Mouse (Mus musculus): ENCODE data around the gene Mrpl23. TPM values are rescaled to one million over a fixed set of nuclear protein-coding genes. Genes with fewer than 3 reads are reported as not detected.
A peak's percentile ranks its signal among the peaks of the same experiment; 100 is the strongest.

The Mrpl23 gene
- polyA plus RNA-seq, 1 experiment from 2014 or later = 20.3 TPM

DNA sequence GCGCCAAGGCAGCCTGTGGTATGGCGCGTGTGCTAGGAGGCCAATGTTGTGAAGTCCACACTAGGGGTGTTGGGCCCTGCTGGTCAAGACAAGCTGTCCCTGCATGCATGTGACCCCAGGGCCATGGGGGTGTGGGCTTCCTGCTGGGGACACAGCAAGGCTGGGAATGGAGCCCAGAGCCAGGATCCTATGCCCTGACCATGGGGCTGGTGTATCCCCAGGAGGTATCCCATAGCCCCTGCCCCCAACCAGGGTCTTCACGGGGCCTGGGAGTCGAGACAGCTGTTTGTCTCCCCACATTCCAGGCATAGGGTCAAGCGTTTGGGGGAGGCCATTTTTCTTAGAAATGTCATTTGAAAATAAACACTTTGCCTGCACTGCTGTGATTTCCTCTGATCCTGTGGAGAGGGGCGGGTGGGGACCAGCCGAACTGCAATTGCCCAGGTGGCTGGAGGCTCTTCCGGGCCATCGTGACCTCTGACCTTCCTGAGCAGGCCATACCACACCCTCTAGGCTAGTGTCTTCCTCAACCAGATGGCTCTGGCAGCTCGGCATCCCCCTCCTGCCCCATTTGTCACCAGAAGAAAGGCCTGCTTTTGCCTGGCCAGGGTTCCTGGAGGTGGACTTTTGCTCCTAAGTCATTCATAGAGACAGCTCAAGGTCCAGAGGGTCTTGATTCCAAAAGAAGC is 32.6 kb downstream of the Mrpl23 start:
- H3K4me2 ChIP-seq = no peak overlapping the region
- H3K4me1 ChIP-seq (ENCODE audit: insufficient read depth) = peaks cover 61% of the 10 kb centered on the region
- peak overlapping the region; percentile 63 for H3K27ac ChIP-seq (ENCODE audit: low read depth)
- ATAC-seq (ENCODE audit: insufficient read depth) = peak; percentile 29; the same call in 1 of the 2 replicates
- no peak for DNase-seq
- no peaks in the 10 kb centered on the region for H3K9me3 ChIP-seq (ENCODE audit: low read depth, low read length)
- no peaks in the 10 kb centered on the region for H3K36me3 ChIP-seq (ENCODE audit: insufficient read depth)
- no peak for TF ChIP-seq CTCF (IDR thresholded peaks at IDR 0.05; ENCODE audit: low read depth)
- 25% methylated on average over 11 of the region's 11 CpGs for WGBS
- H3K4me3 ChIP-seq (ENCODE audit: low read depth, low read length) = no peak overlapping the region
- no peak overlapping the region for H3K9ac ChIP-seq
- H3K27me3 ChIP-seq (ENCODE audit: insufficient read depth, low read length) = no peaks in the 10 kb centered on the region

DNA sequence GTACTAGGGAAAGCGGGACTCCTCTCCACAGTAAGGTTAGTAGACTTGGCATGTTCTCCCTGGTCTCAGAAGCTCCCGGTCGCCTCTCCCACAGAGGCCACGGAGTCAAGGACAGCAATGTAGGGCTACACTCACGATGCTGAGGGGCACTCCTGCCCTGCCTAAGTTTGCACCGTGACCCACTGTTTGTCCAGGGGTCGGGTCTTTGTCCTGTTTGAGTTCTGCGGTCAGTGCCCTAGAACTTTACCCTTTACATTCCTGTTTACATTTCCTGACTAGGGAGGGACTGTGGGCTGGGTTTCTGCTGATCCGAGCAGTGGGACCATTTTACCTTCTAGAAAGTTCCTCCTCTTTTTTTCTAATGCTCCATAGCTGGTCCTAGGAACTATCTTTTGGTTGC is 34.0 kb downstream of the Mrpl23 start:
- H3K27ac ChIP-seq (ENCODE audit: low read depth) = 0 out of 2 replicates have a peak overlapping the region, but pooled peaks have one; percentile 7
- DNase-seq = no peak
- H3K4me3 ChIP-seq (ENCODE audit: low read depth, low read length) = no peak overlapping the region
- WGBS = 59% methylated on average over 9 of the region's 9 CpGs
- no peak overlapping the region for H3K9ac ChIP-seq
- H3K36me3 ChIP-seq (ENCODE audit: insufficient read depth) = no peaks in the 10 kb centered on the region
- H3K4me2 ChIP-seq = no peak overlapping the region
- peaks cover 66% of the 10 kb centered on the region for H3K4me1 ChIP-seq (ENCODE audit: insufficient read depth)
- no peaks in the 10 kb centered on the region for H3K9me3 ChIP-seq (ENCODE audit: low read depth, low read length)
- no peak for TF ChIP-seq CTCF (IDR thresholded peaks at IDR 0.05; ENCODE audit: low read depth)
- H3K27me3 ChIP-seq (ENCODE audit: insufficient read depth, low read length) = no peaks in the 10 kb centered on the region
- no peak for ATAC-seq (ENCODE audit: insufficient read depth)

DNA sequence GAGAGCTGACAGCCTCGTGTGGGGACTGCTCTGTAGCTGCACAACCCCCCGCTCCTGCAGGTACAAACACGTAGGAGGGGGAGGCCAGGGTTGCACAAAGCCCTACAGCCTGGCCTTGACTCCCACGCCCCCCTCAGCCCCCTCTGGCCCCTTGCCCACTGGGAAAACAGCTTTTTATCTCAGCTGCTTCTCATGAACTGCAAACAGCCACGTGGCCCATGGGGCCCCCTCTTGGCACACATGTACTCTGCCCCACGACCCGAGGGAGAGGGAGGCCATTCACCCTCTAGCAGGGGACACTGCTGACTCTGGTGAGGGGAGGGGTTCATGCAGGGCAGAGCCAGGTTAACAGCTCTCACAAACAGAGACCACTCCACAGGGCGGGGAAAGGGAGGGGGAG is 36.5 kb downstream of the Mrpl23 start:
- H3K36me3 ChIP-seq (ENCODE audit: insufficient read depth) = no peaks in the 10 kb centered on the region
- TF ChIP-seq CTCF (IDR thresholded peaks at IDR 0.05; ENCODE audit: low read depth) = no peak
- no peak overlapping the region for H3K4me3 ChIP-seq (ENCODE audit: low read depth, low read length)
- peaks cover 76% of the 10 kb centered on the region for H3K4me1 ChIP-seq (ENCODE audit: insufficient read depth)
- ATAC-seq (ENCODE audit: insufficient read depth) (peak; percentile 39), DNase-seq (peak; percentile 56)
- H3K4me2 ChIP-seq = no peak overlapping the region
- no peaks in the 10 kb centered on the region for H3K27me3 ChIP-seq (ENCODE audit: insufficient read depth, low read length)
- no peaks in the 10 kb centered on the region for H3K9me3 ChIP-seq (ENCODE audit: low read depth, low read length)
- 31% methylated on average over 8 of the region's 8 CpGs for WGBS
- peak overlapping the region; percentile 17; the same call in 1 of the 2 replicates for H3K9ac ChIP-seq
- peak overlapping the region; percentile 98 for H3K27ac ChIP-seq (ENCODE audit: low read depth)

DNA sequence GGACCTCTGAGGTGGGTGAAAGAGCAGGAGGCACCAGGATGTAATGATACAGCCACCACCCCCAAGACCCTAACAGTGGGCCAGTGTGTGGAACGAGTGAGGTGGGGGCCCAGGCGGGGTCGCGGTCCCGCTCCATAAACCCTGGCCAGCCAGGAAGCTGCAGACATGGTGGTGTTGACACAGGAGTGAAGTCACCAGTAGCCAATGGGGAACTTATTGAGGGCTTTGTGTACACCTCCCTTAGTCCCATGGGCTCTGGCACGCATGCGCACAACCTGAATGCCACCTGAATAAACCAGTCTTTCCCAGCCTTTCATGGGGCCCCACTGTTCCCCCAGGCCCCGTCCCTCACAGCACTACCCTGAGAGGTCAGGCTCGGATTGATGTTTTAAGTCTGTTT is 38.1 kb downstream of the Mrpl23 start:
- WGBS = 49% methylated on average over 9 of the region's 9 CpGs
- peak overlapping the region; percentile 98 for H3K27ac ChIP-seq (ENCODE audit: low read depth)
- H3K4me2 ChIP-seq = peak overlapping the region; percentile 23; the same call in 1 of the 2 replicates
- no peak overlapping the region for H3K4me3 ChIP-seq (ENCODE audit: low read depth, low read length)
- no peaks in the 10 kb centered on the region for H3K27me3 ChIP-seq (ENCODE audit: insufficient read depth, low read length)
- peak; percentile 80 for DNase-seq
- peaks cover 69% of the 10 kb centered on the region for H3K4me1 ChIP-seq (ENCODE audit: insufficient read depth)
- no peak for TF ChIP-seq CTCF (IDR thresholded peaks at IDR 0.05; ENCODE audit: low read depth)
- H3K36me3 ChIP-seq (ENCODE audit: insufficient read depth) = 0 out of 2 replicates have a peak, but pooled peaks cover 2% of the 10 kb centered on the region
- no peak overlapping the region for H3K9ac ChIP-seq
- no peaks in the 10 kb centered on the region for H3K9me3 ChIP-seq (ENCODE audit: low read depth, low read length)
- ATAC-seq (ENCODE audit: insufficient read depth) = peak; percentile 57

DNA sequence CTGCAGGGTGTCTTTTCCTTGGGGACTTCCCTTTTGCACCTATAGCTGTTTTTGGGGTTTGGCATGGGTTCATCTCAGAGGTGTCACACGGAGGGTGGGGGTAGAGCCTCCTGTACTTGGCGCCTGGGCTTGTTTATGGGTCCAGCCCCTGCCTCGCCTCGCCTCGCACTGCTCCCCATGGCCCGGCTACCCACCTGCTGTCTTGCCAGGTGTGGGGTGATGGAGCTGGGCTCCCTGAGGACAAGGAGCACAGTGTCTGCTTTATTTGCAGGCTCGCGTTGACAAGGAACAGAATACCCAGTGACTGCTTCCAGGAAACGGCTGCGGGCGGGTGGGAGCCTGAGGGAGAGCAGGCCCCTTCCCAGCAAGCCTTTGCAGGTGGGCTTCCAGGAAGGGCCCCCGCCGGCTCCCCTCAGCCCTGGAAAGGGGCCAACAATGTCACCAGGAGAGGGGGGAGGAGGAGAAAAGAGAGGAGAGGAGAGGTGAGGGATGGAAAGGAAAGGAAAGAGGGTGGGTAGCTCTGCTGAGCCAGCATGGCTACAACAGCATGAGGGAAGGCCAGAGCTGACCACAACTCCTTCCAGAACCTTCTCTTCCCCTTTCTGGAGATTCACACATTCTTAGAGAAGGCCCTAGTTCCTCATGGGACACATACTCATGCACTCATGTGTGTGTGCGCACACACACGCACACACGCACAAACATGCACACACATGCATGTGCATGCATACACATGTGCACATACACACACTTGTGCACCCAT is 39.2 kb downstream of the Mrpl23 start:
- H3K9ac ChIP-seq = peak overlapping the region; percentile 36
- DNase-seq = no peak
- peaks cover 6% of the 10 kb centered on the region for H3K36me3 ChIP-seq (ENCODE audit: insufficient read depth)
- no peak for ATAC-seq (ENCODE audit: insufficient read depth)
- TF ChIP-seq CTCF (IDR thresholded peaks at IDR 0.05; ENCODE audit: low read depth) = no peak
- 42% methylated on average over 16 of the region's 16 CpGs for WGBS
- peak overlapping the region; percentile 23; the same call in 1 of the 2 replicates for H3K4me2 ChIP-seq
- H3K4me3 ChIP-seq (ENCODE audit: low read depth, low read length) = no peak overlapping the region
- no peaks in the 10 kb centered on the region for H3K27me3 ChIP-seq (ENCODE audit: insufficient read depth, low read length)
- no peaks in the 10 kb centered on the region for H3K9me3 ChIP-seq (ENCODE audit: low read depth, low read length)
- H3K27ac ChIP-seq (ENCODE audit: low read depth) = peak overlapping the region; percentile 98
- peaks cover 72% of the 10 kb centered on the region for H3K4me1 ChIP-seq (ENCODE audit: insufficient read depth)

DNA sequence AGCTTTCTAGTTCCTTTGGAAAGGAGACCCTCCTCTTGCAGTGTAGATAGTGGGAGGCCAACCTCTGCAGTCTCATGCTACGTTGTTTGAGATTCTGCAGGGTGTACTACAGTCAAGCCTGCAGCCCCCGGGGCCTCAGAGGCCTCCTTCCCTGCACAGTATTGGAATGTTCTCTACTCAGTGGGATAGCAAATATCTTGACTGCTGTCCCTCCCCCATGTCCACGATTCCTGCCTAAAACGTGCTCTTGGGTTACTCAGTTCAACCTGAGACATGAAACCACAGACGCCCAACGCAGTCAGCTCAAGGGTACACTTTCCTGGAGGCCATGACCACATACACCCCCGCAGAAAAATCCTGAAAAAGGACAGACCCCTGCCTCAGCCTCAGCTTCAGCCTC is 39.9 kb downstream of the Mrpl23 start:
- Histone ChIP-seq H3K4me1 (ENCODE audit: insufficient read depth) (peaks cover 75% of the 10 kb centered on the region), H3K27me3 (ENCODE audit: insufficient read depth, low read length) (no peaks in the 10 kb centered on the region), H3K27ac (ENCODE audit: low read depth) (peak overlapping the region; percentile 98), H3K9ac (peak overlapping the region; percentile 36; the same call in 1 of the 2 replicates), H3K36me3 (ENCODE audit: insufficient read depth) (peaks cover 6% of the 10 kb centered on the region), H3K9me3 (ENCODE audit: low read depth, low read length) (no peaks in the 10 kb centered on the region), H3K4me3 (ENCODE audit: low read depth, low read length) (no peak overlapping the region; the same call in 1 of the 2 replicates), H3K4me2 (peak overlapping the region; percentile 38; the same call in 1 of the 2 replicates)
- DNase-seq (peak; percentile 65), ATAC-seq (ENCODE audit: insufficient read depth) (no peak; the same call in 1 of the 2 replicates)
- WGBS = 24% methylated on average over 7 of the region's 7 CpGs
- no peak for TF ChIP-seq CTCF (IDR thresholded peaks at IDR 0.05; ENCODE audit: low read depth)

DNA sequence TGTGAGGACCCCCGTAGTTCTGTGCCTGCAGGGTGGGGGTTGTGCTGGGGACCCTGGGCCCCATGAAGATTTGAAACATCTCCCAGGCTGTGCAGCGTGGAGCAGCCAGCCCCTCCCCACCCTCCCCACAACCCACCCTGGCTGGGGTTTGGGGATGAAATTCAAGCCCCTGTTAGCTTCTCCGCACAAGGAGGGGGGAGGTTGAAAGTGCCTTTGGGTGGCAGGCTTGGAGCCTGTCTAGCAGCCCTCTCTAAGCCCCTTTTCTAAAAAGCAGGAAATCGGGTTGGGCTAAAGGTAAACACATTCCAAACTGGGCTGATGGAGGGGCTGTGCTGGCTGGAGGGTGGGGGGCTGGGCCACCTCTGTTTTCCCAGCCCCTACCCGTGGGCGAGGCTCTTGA is 40.5 kb downstream of the Mrpl23 start:
- H3K27ac ChIP-seq (ENCODE audit: low read depth) = peak overlapping the region; percentile 98
- H3K27me3 ChIP-seq (ENCODE audit: insufficient read depth, low read length) = no peaks in the 10 kb centered on the region
- no peak for TF ChIP-seq CTCF (IDR thresholded peaks at IDR 0.05; ENCODE audit: low read depth)
- DNase-seq (peak; percentile 71), ATAC-seq (ENCODE audit: insufficient read depth) (peak; percentile 12; the same call in 1 of the 2 replicates)
- peaks cover 6% of the 10 kb centered on the region for H3K36me3 ChIP-seq (ENCODE audit: insufficient read depth)
- peak overlapping the region; percentile 38 for H3K4me2 ChIP-seq
- peak overlapping the region; percentile 36; the same call in 1 of the 2 replicates for H3K9ac ChIP-seq
- 10% methylated on average over 6 of the region's 6 CpGs for WGBS
- peaks cover 69% of the 10 kb centered on the region for H3K4me1 ChIP-seq (ENCODE audit: insufficient read depth)
- H3K4me3 ChIP-seq (ENCODE audit: low read depth, low read length) = no peak overlapping the region; the same call in 1 of the 2 replicates
- no peaks in the 10 kb centered on the region for H3K9me3 ChIP-seq (ENCODE audit: low read depth, low read length)
